Mouse (Mus musculus): ENCODE measurements around the gene Rbm47.

- TF ChIP-seq CTCF (IDR thresholded peaks at IDR 0.05; ENCODE audit: low read depth) = no peak
- no peak for TF ChIP-seq EP300 (optimal IDR thresholded peaks at IDR 0.05)
Measured at GRCm38 (mm10) chr5:66046356-66046755, 126.6 kb downstream of the Rbm47 start.

Measured in stomach, postnatal 0 days (tissue).